Mouse (Mus musculus) midbrain, embryonic 13.5 days (tissue): ENCODE measurements around the gene Agps. TPM values are rescaled to one million over a fixed set of nuclear protein-coding genes. Genes with fewer than 3 reads are reported as not detected.
"Not testable (repeated sequence)": the region's sequence is repeated elsewhere in the genome, so short reads cannot be mapped to it uniquely, and the experiment has no call there.

Experiments
- ATAC-seq: fragments of 200-750 bp; cut with Nextera tagmentation; 2 replicates; pipeline ENCODE4 v1.8.0; 2017; ENCODE audit warnings: mild to moderate bottlenecking, moderate TSS enrichment, moderate library complexity
- H3K27ac ChIP-seq: fragments of 300-500 bp; sonication (generic); 2 replicates; pipeline ENCODE4 v1.5.1; 2015; ENCODE audit warnings: inconsistent platforms, mild to moderate bottlenecking, moderate library complexity
- H3K27me3 ChIP-seq: fragments of 300-500 bp; sonication (generic); 2 replicates; pipeline ENCODE4 v1.6.1; 2015; ENCODE audit warnings: mild to moderate bottlenecking, inconsistent platforms
- H3K36me3 ChIP-seq: fragments of 300-500 bp; sonication (generic); 2 replicates; pipeline ENCODE4 v1.6.1; 2015; ENCODE audit warnings: mild to moderate bottlenecking, inconsistent platforms
- H3K4me1 ChIP-seq: fragments of 300-500 bp; sonication (generic); replicated peaks from 2 replicates; pipeline ENCODE4 v1.6.1; 2015; ENCODE audit warnings: inconsistent platforms
- H3K4me2 ChIP-seq: fragments of 300-500 bp; sonication (generic); replicated peaks from 2 replicates; pipeline ENCODE4 v1.6.1; 2015; ENCODE audit warnings: moderate library complexity, mild to moderate bottlenecking, inconsistent platforms
- H3K4me3 ChIP-seq: fragments of 300-500 bp; sonication (generic); replicated peaks from 2 replicates; pipeline ENCODE4 v1.5.1; 2015; ENCODE audit warnings: mild to moderate bottlenecking, inconsistent platforms
- H3K9ac ChIP-seq: fragments of 300-500 bp; sonication (generic); replicated peaks from 2 replicates; pipeline ENCODE4 v1.6.1; 2015; ENCODE audit warnings: mild to moderate bottlenecking, inconsistent platforms
- H3K9me3 ChIP-seq: fragments of 300-500 bp; sonication (generic); 2 replicates; pipeline ENCODE4 v1.6.1; 2016; ENCODE audit warnings: mild to moderate bottlenecking, inconsistent platforms
- WGBS: fragments of 180-500 bp; shearing (Covaris S2); methylation state at CpG from one replicate; pipeline ENCODE4 v1.1.7; 2015; 5-methylcytosine and 5-hydroxymethylcytosine counted together
- polyA plus RNA-seq: library from polyadenylated mRNA; unstranded; fragments of >200 nt; fragmentation: Nextera tagmentation; extraction: Ambion mirVana; gene quantifications from 2 replicates; pipeline ENCODE4 v1.2.1, GENCODE M21; 2015

Agps gene
- polyA plus RNA-seq, 1 experiment from 2014 or later = 31.5 TPM

- H3K27me3 ChIP-seq, H3K27ac ChIP-seq, H3K4me1 ChIP-seq, H3K36me3 ChIP-seq, H3K9me3 ChIP-seq: not testable (repeated sequence)
- WGBS = 71% methylated on average over 17 of the region's 17 CpGs
- Histone ChIP-seq H3K4me3 (peak overlapping the region; percentile 55), H3K9ac (peak overlapping the region; percentile 64), H3K4me2 (peak overlapping the region; percentile 58)
- peak; percentile 67 for ATAC-seq
Measured at GRCm38 (mm10) chr2:75937520-75938116, 105.6 kb downstream of the Agps start.

DNA sequence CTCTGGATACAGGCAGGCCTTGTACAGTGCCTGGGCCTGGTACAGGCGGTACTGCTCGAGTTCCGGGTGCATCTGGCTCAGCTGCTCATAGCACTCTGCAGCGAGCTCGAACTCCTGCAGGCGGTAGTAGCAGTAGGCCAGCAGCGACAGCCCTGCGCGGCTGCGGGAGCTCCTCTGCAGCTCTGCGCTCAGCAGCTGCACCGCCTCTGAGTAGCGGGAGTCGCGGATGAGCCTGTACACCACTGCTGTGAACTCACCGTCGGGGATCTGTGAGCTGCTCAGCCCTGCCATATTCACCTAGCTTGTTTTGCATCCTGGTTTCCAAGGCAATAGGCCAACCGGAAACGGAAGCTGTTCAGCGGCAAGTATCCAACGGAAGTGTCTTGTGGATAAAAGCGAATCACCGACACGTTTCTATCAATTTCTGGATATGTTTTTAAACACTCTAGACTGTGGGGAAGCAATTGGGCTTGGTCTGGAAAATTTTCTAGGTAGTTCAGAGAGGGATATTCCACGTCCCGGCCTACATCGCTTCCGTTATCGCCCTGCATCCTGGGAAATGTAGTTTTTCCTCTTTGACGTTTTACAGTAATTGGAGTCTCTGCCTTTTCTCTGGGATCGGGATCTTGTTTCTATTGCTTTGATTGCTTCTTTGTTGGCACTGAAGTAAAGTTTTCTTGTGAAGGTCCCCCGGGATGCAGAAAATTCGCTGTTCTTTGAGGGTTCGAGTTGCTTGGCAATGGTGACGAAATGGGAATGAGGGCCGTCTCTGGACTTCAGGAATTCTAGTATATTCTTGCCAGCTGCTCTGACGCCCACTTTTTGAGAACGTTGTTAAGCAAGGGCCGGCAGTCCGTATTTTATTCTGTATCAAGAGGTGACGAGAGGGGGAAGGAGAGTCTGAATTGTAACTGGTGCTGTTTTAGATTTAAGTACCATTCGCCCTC is 106.4 kb downstream of the Agps start, which contains the start of gene Ttc30b:
Gene Ttc30b (minus strand): TSS at position 469 of the 947 bp plus-strand sequence.
- Histone ChIP-seq H3K9me3 (no peaks in the 10 kb centered on the region), H3K4me3 (peak within 1 kb of the TSS; percentile 55), H3K4me1 (peaks cover 8% of the 10 kb centered on the region), H3K27ac (peak within 1 kb of the TSS; percentile 82), H3K4me2 (peak within 1 kb of the TSS; percentile 58), H3K36me3 (no peaks in the 10 kb centered on the region), H3K9ac (peak within 1 kb of the TSS; percentile 64), H3K27me3 (peaks cover 7% of the 10 kb centered on the region; the same call in 1 of the 2 replicates)
- 5% methylated on average over 42 of the region's 42 CpGs for WGBS
- ATAC-seq = peak; percentile 95

GRCm38 (mm10) chr2:75950685-75951084 is 118.7 kb downstream of the Agps start:
- ATAC-seq = no peak
- Histone ChIP-seq H3K36me3 (no peaks in the 10 kb centered on the region), H3K4me2 (no peak overlapping the region)

DNA sequence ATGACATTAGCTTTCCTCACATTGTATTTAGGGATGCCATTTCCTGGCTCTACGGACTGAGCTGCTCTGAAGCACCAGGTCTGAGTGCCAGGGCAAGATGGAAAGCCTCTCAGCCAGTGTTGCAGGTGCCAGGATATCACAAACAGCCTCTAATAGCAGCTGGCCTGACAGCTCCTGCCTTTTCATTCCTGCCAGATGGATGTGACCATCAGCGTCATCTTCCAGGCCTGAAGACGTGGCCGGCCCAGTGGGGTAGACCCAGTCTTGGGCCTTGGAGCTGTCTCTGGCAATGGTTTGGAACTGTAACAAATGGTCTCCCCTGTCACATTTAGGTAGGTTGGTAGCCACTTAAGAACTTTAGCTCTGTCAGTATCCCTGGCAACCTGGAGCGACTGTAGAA is 121.3 kb downstream of the Agps start:
- Histone ChIP-seq H3K4me3 (no peak overlapping the region), H3K4me2 (no peak overlapping the region), H3K4me1 (0 out of 2 replicates have a peak, but pooled peaks cover under 1% of the 10 kb centered on the region), H3K36me3 (no peaks in the 10 kb centered on the region), H3K27me3 (no peaks in the 10 kb centered on the region), H3K27ac (no peak overlapping the region), H3K9ac (no peak overlapping the region), H3K9me3 (no peaks in the 10 kb centered on the region)
- WGBS = 96% methylated on average over 5 of the region's 5 CpGs
- no peak for ATAC-seq

More at GRCm38 (mm10) chr2:75950685-75951084, 118.7 kb downstream of the Agps start:
- H3K9ac ChIP-seq = no peak overlapping the region
- no peaks in the 10 kb centered on the region for H3K4me1 ChIP-seq
- WGBS = 90% methylated on average over 8 of the region's 8 CpGs
- H3K27me3 ChIP-seq = no peaks in the 10 kb centered on the region
- H3K9me3 ChIP-seq = no peaks in the 10 kb centered on the region
- H3K4me3 ChIP-seq = no peak overlapping the region
- H3K27ac ChIP-seq = no peak overlapping the region

GRCm38 (mm10) chr2:75955709-75956108 is 123.7 kb downstream of the Agps start:
- no peak overlapping the region for H3K4me3 ChIP-seq
- no peak overlapping the region for H3K9ac ChIP-seq
- H3K36me3 ChIP-seq = no peaks in the 10 kb centered on the region
- H3K9me3 ChIP-seq = no peaks in the 10 kb centered on the region
- H3K4me1 ChIP-seq = peaks cover 25% of the 10 kb centered on the region
- H3K4me2 ChIP-seq = no peak overlapping the region
- H3K27me3 ChIP-seq = 0 out of 2 replicates have a peak, but pooled peaks cover 3% of the 10 kb centered on the region
- no peak overlapping the region for H3K27ac ChIP-seq
- 53% methylated on average over 14 of the region's 14 CpGs for WGBS
- no peak for ATAC-seq

GRCm38 (mm10) chr2:75959183-75959849 is 127.3 kb downstream of the Agps start:
- H3K27ac ChIP-seq = peak overlapping the region; percentile 45; the same call in 1 of the 2 replicates
- H3K4me3 ChIP-seq = peak overlapping the region; percentile 13; the same call in 1 of the 2 replicates
- H3K4me1 ChIP-seq = peaks cover 42% of the 10 kb centered on the region
- H3K4me2 ChIP-seq = peak overlapping the region; percentile 43
- H3K9ac ChIP-seq = no peak overlapping the region; the same call in 1 of the 2 replicates
- 21% methylated on average over 18 of the region's 18 CpGs for WGBS
- peak; percentile 70 for ATAC-seq
- no peaks in the 10 kb centered on the region for H3K9me3 ChIP-seq
- no peaks in the 10 kb centered on the region for H3K36me3 ChIP-seq
- H3K27me3 ChIP-seq = 0 out of 2 replicates have a peak, but pooled peaks cover 3% of the 10 kb centered on the region

DNA sequence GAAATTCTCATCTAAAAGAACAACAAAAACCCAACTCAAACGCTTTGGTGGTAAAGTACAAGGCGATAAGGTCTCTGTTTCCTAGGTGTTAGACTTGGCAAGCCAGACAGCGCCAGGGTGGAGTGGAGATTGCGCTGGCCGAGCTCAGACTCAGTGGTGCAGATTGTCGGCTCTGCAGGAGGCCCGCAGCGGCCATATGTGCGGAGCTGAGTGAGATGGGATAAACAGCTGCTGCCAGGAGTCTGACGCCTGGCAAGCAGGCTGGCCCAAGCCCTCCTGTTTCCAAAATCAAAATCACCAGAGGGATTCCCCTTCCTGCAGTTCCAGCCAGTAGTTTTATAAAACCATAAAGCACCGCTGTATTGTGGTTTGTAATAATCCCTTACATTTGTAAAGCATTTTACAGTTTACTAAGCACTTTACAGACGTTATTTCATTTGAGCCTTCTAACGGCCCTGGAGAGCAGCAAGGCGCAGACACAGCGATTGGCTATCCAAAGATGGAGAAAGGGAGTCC is 127.9 kb downstream of the Agps start:
- 8% methylated on average over 15 of the region's 15 CpGs for WGBS
- peak overlapping the region; percentile 45; the same call in 1 of the 2 replicates for H3K27ac ChIP-seq
- peak overlapping the region; percentile 43 for H3K4me2 ChIP-seq
- no peak overlapping the region; the same call in 1 of the 2 replicates for H3K9ac ChIP-seq
- ATAC-seq = peak; percentile 70
- H3K36me3 ChIP-seq = no peaks in the 10 kb centered on the region
- peaks cover 48% of the 10 kb centered on the region for H3K4me1 ChIP-seq
- H3K9me3 ChIP-seq = no peaks in the 10 kb centered on the region
- H3K4me3 ChIP-seq = peak overlapping the region; percentile 13; the same call in 1 of the 2 replicates
- 0 out of 2 replicates have a peak, but pooled peaks cover 3% of the 10 kb centered on the region for H3K27me3 ChIP-seq

GRCm38 (mm10) chr2:75960366-75961330 is 128.7 kb downstream of the Agps start:
- Histone ChIP-seq H3K9ac (no peak overlapping the region), H3K36me3 (no peaks in the 10 kb centered on the region), H3K27me3 (0 out of 2 replicates have a peak, but pooled peaks cover 3% of the 10 kb centered on the region), H3K4me2 (peak overlapping the region; percentile 43), H3K4me1 (peaks cover 49% of the 10 kb centered on the region), H3K27ac (peak overlapping the region; percentile 45; the same call in 1 of the 2 replicates), H3K9me3 (no peaks in the 10 kb centered on the region), H3K4me3 (peak overlapping the region; percentile 13; the same call in 1 of the 2 replicates)
- WGBS = 49% methylated on average over 15 of the region's 15 CpGs
- no peak for ATAC-seq

DNA sequence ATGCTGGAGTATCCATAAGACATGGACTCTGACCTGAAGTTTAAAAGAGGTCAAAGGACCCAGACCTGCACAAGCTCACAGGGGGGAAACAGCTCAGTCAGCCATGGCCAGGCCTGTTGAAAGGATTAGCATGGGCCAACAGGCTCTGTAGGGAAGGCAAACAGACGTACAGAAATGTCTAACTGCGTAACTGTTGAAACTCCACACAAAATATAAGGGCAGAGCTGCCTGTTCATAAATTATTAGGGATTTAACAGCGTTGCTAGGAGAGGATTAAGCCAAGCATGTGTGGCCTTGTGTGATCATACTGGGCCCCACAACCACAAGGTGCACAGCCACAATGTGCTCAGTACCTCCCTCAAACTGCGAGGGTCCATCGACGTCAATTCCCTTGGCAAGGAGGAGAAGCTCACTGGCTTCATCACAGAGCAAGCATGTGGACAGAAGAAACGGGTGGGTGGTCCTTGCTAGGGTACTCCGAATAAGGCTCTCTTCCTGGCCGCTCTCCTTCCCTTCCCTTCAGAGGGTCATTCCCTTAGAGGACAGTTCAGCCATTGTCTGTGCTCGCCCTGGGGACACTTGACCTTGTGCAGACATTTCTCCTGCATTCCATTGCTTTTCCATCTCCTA is 131.3 kb downstream of the Agps start:
- Histone ChIP-seq H3K27me3 (0 out of 2 replicates have a peak, but pooled peaks cover 3% of the 10 kb centered on the region), H3K9me3 (no peaks in the 10 kb centered on the region), H3K4me3 (no peak overlapping the region), H3K4me2 (no peak overlapping the region), H3K27ac (no peak overlapping the region), H3K4me1 (peaks cover 48% of the 10 kb centered on the region), H3K9ac (no peak overlapping the region), H3K36me3 (no peaks in the 10 kb centered on the region)
- 0 out of 2 replicates have a peak, but pooled peaks have one; percentile 24 for ATAC-seq
- WGBS = 34% methylated on average over 10 of the region's 10 CpGs

- ATAC-seq = no peak
Measured at GRCm38 (mm10) chr2:75964051-75964450, 132.1 kb downstream of the Agps start.

More at GRCm38 (mm10) chr2:75964051-75964450, 132.1 kb downstream of the Agps start:
- H3K27me3 ChIP-seq = no peaks in the 10 kb centered on the region
- no peak overlapping the region for H3K27ac ChIP-seq
- no peaks in the 10 kb centered on the region for H3K9me3 ChIP-seq
- H3K4me2 ChIP-seq = peak overlapping the region; percentile 19
- H3K9ac ChIP-seq = no peak overlapping the region
- H3K4me1 ChIP-seq = peaks cover 41% of the 10 kb centered on the region
- no peak overlapping the region for H3K4me3 ChIP-seq
- H3K36me3 ChIP-seq = no peaks in the 10 kb centered on the region
- 78% methylated on average over 5 of the region's 5 CpGs for WGBS
